Mouse (Mus musculus): ENCODE measurements around the gene Slfn5.
A peak's percentile ranks its signal among the peaks of the same experiment; 100 is the strongest.
"Not testable (repeated sequence)": the region's sequence is repeated elsewhere in the genome, so short reads cannot be mapped to it uniquely, and the experiment has no call there.

Slfn5 gene

GRCm38 (mm10) chr11:82947457-82947856 lies 3.7 kb upstream of the Slfn5 start:
- no peak for DNase-seq

- no peak for DNase-seq
These were observed 2.1 kb upstream of the Slfn5 start for GRCm38 (mm10) chr11:82949036-82949435.

- no peak for DNase-seq
These were observed 889 bp downstream of the Slfn5 start for GRCm38 (mm10) chr11:82951865-82952611.

- DNase-seq, result no peak
These were observed 1.7 kb downstream of the Slfn5 start for GRCm38 (mm10) chr11:82952612-82953542.

- no peak for DNase-seq
These were observed 3.5 kb downstream of the Slfn5 start for GRCm38 (mm10) chr11:82954631-82955030.

- DNase-seq, result no peak
These were observed 5.8 kb downstream of the Slfn5 start for GRCm38 (mm10) chr11:82956925-82957324.

GRCm38 (mm10) chr11:82959613-82960012 lies 8.5 kb downstream of the Slfn5 start:
- DNase-seq, result peak; percentile 32

- no peak for DNase-seq
These were observed 10.6 kb downstream of the Slfn5 start for GRCm38 (mm10) chr11:82961743-82962142.

GRCm38 (mm10) chr11:82962215-82962614 lies 11.1 kb downstream of the Slfn5 start:
- no peak for DNase-seq

GRCm38 (mm10) chr11:82970712-82971589 lies 19.8 kb downstream of the Slfn5 start:
- peak; percentile 28 for DNase-seq

- DNase-seq, result no peak
These were observed 20.4 kb downstream of the Slfn5 start for GRCm38 (mm10) chr11:82971590-82971974.

GRCm38 (mm10) chr11:82973916-82974315 lies 22.8 kb downstream of the Slfn5 start:
- DNase-seq, result no peak

GRCm38 (mm10) chr11:82982409-82982808 lies 31.3 kb downstream of the Slfn5 start:
- DNase-seq, result not testable (repeated sequence)

- DNase-seq, result no peak
These were observed 32.0 kb downstream of the Slfn5 start for GRCm38 (mm10) chr11:82983193-82983592.

GRCm38 (mm10) chr11:82987621-82988020 lies 36.5 kb downstream of the Slfn5 start:
- no peak for DNase-seq

- no peak for DNase-seq
These were observed 38.2 kb downstream of the Slfn5 start for GRCm38 (mm10) chr11:82989357-82989756.

- DNase-seq, result not testable (repeated sequence)
These were observed 39.6 kb downstream of the Slfn5 start for GRCm38 (mm10) chr11:82990612-82991385.

- DNase-seq, result peak; percentile 11
These were observed 40.5 kb downstream of the Slfn5 start, which contains the start of gene Slfn9 for GRCm38 (mm10) chr11:82991469-82992166. TSS of gene Slfn9 (minus strand) at chr11:82991830.

GRCm38 (mm10) chr11:83013356-83013755 lies 62.2 kb downstream of the Slfn5 start:
- DNase-seq, result no peak
